Mouse (Mus musculus): Measurements from ENCODE around the gene Dse. TPM values are rescaled to one million over a fixed set of nuclear protein-coding genes. Genes with fewer than 3 reads are reported as not detected.

Dse gene
- total RNA-seq, 4 experiments from 2014 or later, result 8.0 to 10.5 (median 8.3) TPM

- DNase-seq (ENCODE audit: low spot score in 2 of 2), result no peak
These were observed 71.1 kb downstream of the Dse start for GRCm38 (mm10) chr10:34136432-34136831.

GRCm38 (mm10) chr10:34131356-34131755 is 76.2 kb downstream of the Dse start:
- DNase-seq (ENCODE audit: low spot score in 2 of 2), result no peak

GRCm38 (mm10) chr10:34128391-34128790 is 79.1 kb downstream of the Dse start:
- no peak for DNase-seq (ENCODE audit: low spot score in 2 of 2)

GRCm38 (mm10) chr10:34127392-34128378 is 79.8 kb downstream of the Dse start, which contains the start of gene Calhm6:
Gene Calhm6 (minus strand): TSS chr10:34127984.
- peak in 1 of 2 experiments; percentile 26 for DNase-seq (ENCODE audit: low spot score in 2 of 2)

GRCm38 (mm10) chr10:34118421-34118820 is 89.1 kb downstream of the Dse start:
- DNase-seq (ENCODE audit: low spot score in 2 of 2), result no peak

- no peak for DNase-seq (ENCODE audit: low spot score in 2 of 2)
These were observed 89.7 kb downstream of the Dse start for GRCm38 (mm10) chr10:34117770-34118169.

GRCm38 (mm10) chr10:34117131-34117530 is 90.4 kb downstream of the Dse start:
- no peak for DNase-seq (ENCODE audit: low spot score in 2 of 2)

GRCm38 (mm10) chr10:34111964-34112738 is 95.4 kb downstream of the Dse start:
- DNase-seq (ENCODE audit: low spot score in 2 of 2), result no peak

GRCm38 (mm10) chr10:34110863-34111465 is 96.6 kb downstream of the Dse start:
- DNase-seq (ENCODE audit: low spot score in 2 of 2), result no peak

Other genes starting within 250 kb of the Dse start
- 100 to 1,000 TPM in 2 of 4 experiments, 10 to 100 TPM in 2; 91.2 to 114 (median 99.7) TPM for gene Rwdd1, start 188.1 kb downstream of the Dse start, total RNA-seq (2022)
- gene Trappc3l, start 170.1 kb downstream of the Dse start, total RNA-seq (2022), result not detected
- under 1 TPM in 1 of 4 experiments, not detected in 3; 0.17 TPM for gene Calhm4, start 163.4 kb downstream of the Dse start, total RNA-seq (2022)
- 1 to 10 TPM; 3.1 to 5.3 (median 3.9) TPM for gene Calhm5, start 111.2 kb downstream of the Dse start, total RNA-seq (2022)
- 1 to 10 TPM in 2 of 4 experiments, under 1 TPM in 1, not detected in 1; 0.43 to 1.1 (median 1.0) TPM for gene Calhm6, start 79.7 kb downstream of the Dse start, total RNA-seq (2022)
- gene Tspyl1, start 74.5 kb upstream of the Dse start, total RNA-seq (2022), result 100 to 1,000 TPM; 158 to 178 (median 166) TPM
- 100 to 1,000 TPM; 349 to 398 (median 369) TPM for gene Tspyl4, start 89.7 kb upstream of the Dse start, total RNA-seq (2022)
- under 1 TPM in 2 of 4 experiments, not detected in 2; 0.16 to 0.20 TPM for gene Col10a1, start 182.3 kb upstream of the Dse start, total RNA-seq (2022)
- 1 to 10 TPM; 3.4 to 5.0 (median 4.0) TPM for gene Nt5dc1, start 210.8 kb upstream of the Dse start, total RNA-seq (2022)

All from layer of hippocampus, adult 8-10 months (tissue).